Mouse (Mus musculus) cerebellum, adult 11-12 months (tissue): ENCODE results near the gene Mettl21e.
A peak's percentile ranks its signal among the peaks of the same experiment; 100 is the strongest.
"Not testable (repeated sequence)": the region's sequence is repeated elsewhere in the genome, so short reads cannot be mapped to it uniquely, and the experiment has no call there.

Experiments used
- DNase-seq: peaks from one replicate; pipeline ENCODE4 v3.0.0; 2022

The Mettl21e gene

DNA sequence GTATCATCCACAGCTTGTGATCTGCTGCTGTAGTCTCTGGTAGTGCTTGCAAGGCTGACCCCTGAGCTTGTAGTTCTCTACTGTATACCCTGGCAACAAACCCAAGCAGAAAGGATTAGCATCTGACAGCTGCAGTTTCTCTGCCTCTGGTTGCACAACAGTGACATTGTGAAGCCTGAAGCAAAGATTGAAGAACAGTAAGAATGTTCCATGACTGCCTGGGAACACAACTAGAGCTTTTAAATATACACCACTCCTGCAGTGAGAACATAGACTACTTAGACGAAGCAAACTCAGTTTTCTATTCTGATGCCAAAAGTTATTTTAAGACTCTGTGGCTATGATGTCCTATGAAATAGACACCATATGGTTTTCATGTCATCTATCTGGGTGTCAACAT lies at the start of gene Mettl21e:
Mettl21e (minus strand) TSS at position 86 of the 400 bp plus-strand sequence.
- no peak for DNase-seq

DNA sequence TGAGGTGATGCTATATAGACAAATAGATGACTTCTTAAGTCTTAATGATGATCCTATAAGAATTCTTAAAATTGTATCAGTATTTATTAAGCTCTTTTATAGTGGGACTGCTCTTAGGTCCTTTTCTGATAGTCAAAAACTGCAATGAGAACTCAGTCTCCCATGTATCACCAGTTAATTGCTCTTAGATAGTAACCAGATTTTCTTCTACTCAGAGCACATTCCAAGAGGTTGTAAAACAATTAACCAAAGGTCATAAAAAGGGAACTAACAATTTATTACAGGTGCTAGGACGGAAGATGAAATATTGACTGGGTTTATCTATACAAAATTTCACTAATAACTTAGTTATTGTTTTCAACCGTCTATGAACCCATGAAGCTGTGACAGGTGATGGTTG lies 21.7 kb upstream of the Mettl21e start:
- DNase-seq: not testable (repeated sequence)

- DNase-seq: no peak
Measured at GRCm38 (mm10) chr1:44239969-44240368, 21.2 kb upstream of the Mettl21e start.

GRCm38 (mm10) chr1:44237305-44237704 lies 18.5 kb upstream of the Mettl21e start:
- no peak for DNase-seq

DNA sequence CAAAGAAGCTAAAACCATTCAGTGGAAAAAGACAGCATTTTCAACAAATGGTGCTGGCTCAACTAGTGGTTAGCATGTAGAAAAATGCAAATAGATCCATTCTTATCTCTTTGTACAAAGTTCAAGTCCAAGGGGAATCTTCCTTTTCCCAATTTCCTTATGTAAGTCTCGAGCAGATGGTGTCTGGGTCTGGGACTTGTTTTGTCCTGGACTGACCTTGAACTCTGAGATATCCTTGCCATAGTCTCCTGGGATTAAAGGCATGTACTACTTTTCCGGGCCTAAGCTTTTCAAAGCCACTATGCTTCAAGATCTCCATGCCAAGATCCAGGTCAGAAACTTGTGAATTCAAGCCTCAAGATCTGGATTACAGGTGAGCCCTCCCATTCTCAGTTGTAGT lies 16.6 kb upstream of the Mettl21e start:
- no peak for DNase-seq

GRCm38 (mm10) chr1:44234531-44234930 lies 15.8 kb upstream of the Mettl21e start:
- not testable (repeated sequence) for DNase-seq

DNA sequence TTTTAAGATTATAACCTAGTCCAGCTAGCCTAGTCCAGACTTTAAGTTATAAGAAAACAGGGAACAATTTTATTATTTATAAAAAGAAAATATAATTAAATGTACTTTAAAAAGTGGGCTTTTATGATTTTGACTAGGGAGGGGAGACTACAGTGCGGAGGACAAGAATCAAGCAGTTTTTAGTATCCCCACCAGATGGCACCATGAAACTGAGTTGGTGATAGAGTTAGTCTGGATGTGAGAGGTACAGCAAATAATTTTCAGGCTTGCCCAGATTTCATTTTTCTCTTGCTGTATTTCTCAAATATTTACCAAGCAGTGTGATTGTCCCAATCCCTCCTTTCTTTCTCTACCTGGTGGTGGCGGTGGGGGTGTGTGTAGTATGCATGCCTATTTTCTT lies 10.3 kb upstream of the Mettl21e start:
- no peak for DNase-seq

DNA sequence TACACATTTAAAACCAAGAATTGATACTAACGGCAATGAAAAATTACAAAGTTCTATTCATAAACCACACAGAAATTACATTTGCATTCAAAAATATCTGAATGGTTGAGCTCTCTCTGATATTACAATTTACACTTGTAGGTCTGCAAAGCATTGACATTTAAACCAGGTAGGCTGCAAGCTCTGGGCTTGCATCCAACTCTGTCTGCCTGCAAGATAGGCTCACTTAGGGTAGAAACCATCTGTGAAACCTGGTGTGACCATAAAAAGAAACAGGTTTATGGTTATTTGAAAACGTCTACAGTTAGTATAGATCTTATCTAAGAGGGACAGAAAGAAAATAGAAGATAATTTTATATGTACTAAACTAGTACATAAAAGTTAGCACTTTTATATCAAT lies 1.6 kb downstream of the Mettl21e start:
- DNase-seq: peak; percentile 68

DNA sequence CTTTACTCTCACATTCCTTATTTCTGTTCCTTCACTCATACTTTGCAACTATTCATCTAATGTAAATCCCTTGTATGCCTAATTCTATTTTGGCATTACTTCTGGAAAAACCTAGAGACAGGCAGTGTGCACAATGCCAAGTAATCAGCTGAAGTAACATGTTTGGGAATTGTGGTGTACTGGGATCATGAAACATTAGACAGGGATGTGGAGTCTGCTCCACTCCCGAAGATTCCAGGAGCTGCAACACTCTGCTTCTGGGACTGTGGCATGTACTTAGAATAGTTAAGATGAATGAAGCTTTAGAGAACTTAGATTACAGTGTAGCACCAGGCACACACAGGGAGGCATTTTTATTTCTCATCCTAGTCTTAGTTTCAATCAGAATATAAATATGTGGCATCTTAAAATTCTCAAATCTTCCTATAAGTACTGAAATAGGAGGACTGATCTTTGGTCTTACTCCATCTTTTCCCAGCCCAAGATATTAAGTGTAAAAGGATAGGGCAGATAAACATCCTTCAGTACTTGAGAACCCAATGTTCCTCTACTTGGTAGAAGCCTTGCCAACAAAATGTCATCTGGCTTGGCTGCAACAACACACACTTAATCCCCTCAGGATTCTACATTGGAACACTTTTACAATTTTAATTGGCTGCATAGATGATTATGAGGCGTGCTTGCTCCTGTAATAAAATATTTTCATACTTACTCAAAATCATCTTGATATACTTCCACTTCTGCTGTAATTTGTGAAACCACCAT lies 2.2 kb downstream of the Mettl21e start:
- no peak for DNase-seq

GRCm38 (mm10) chr1:44214443-44214842 lies 4.3 kb downstream of the Mettl21e start:
- DNase-seq: no peak

GRCm38 (mm10) chr1:44202876-44203275 lies 15.9 kb downstream of the Mettl21e start:
- DNase-seq: no peak

DNA sequence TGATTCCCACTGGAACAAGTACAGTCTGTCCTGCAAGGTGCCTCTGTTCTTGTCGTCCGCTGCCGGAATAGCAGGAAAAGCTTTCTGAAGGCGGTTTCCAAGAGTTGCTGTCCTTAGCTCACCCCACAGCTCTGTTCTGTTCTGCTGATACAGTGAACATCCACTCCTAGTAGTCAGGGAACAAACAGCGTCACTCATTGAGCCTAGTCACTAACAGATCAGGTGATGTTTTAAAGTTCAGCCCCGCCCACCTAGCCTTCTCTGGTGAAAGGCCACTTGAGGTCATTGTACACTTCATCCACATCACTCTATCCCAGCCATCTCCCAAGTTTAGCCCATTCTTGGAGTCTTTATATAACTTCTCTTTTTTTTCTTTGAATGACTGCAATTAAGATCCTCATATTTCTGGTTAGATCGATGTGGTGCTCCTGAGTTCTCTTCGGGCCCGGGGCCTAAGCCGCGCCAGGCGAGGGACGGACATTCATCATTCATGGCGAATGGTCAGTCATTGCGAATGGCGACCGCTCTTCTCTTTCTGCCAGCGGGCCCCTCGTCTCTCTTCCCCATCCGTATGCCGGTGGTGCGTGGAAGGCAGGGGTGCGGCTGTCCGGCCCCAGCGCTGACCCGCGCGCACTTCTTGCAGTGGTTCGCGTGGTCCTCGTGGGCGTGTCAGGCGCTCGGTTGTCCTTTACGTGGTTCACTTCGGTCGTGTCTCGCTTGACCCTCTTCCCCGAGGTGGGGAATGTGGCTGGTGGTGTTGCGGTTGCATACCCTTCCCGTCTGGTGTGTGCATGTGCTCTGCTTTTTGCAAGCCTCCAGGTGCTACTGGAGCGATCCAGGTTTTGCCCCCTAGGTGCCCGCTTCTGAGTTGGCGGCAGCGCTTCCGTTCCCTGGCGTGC lies 20.2 kb downstream of the Mettl21e start:
- DNase-seq: no peak

- DNase-seq: no peak
Measured at GRCm38 (mm10) chr1:44186396-44186795, 32.4 kb downstream of the Mettl21e start.

DNA sequence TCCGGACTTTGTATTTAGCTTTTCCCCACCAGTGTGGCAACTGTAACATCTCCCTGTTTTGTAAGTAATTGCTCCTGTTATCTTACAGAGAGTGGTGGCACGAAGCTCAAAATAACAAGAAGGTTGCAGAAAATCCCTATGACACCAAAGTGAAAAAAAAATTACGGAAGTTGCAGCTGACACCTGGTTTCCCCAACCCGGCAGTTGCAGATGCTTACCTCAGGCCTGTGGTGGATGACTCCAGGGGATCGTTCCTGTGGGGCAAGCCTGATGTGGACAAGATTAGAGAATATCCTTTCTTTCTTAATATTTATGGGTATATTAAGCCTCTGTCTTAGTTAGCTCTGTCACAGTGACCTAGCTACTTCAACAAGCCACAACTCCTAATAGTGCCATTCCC lies 40.7 kb downstream of the Mettl21e start:
- DNase-seq: no peak

GRCm38 (mm10) chr1:44173903-44174302 lies 44.9 kb downstream of the Mettl21e start:
- DNase-seq: no peak

DNA sequence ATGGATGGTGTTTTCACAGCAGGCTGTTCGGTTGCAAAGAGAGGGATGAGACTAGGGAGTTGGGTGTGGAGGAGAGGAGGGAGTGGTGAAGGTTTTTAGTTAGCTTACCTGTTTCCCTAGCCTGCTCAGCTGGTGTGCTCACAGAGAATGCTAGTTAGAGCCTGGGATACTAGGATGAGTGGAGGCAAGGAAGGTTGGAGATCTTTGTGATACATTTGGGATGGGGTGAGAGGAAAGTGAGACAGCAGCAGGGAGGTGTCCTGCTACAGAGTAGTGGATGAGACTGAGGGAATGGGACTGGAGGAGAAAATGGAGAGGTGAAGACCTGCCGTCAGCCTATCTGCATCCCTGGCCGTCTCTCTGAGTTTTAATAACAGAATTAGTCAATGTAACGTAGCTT lies 46.1 kb downstream of the Mettl21e start:
- DNase-seq: no peak

DNA sequence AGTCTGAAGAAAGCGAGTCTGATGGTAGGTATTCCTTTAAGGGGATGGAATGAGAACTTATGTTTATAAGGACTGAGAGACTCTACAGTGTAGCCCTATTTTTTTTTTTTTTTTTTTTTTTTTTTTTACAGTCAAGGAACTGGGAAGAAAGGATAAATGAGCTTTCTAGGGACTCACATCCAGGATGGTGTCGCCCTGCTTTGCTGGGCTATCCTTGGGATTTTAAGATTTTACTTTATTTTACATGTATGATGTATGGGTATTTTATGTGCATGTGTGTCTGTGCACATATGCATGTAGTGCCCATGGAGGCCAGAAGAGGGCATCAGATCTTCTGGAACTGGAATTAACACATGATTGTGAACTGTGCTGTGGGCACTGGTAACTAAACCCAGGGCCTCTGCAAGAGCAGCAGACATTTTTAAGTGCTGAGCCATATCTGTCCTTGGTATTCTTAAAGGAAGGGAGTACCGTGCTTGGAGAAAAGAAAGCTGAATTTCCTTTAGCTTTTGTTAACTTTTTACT lies 50.8 kb downstream of the Mettl21e start:
- no peak for DNase-seq

GRCm38 (mm10) chr1:44162389-44162788 lies 56.4 kb downstream of the Mettl21e start:
- no peak for DNase-seq

GRCm38 (mm10) chr1:44161818-44162217 lies 56.9 kb downstream of the Mettl21e start:
- no peak for DNase-seq

GRCm38 (mm10) chr1:44158317-44158716 lies 60.4 kb downstream of the Mettl21e start:
- no peak for DNase-seq

DNA sequence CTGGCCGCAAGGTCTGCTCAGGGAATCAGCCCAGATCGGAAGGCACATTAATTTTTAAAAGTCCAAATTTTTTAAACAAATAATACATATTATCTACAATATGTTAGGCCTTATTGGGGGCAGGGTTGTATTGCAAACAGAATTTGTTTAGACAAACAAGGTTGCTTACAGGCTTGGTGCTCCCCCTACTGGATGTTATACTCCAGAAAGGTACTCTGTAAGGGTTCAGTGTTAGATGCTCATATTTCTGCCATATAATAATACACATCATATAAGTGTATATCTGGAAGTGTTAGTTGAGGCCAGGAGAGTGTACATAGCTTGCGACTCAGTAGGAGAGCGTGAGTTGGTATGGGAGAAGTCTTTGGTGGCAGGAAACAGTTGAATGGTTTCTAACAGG lies 63.5 kb downstream of the Mettl21e start:
- DNase-seq: no peak
